ENCODE assay signal across 10 mouse cellular contexts in genomic region chr13:60614154-60614553, GRCm38 (mm10). TPM values are rescaled to one million over a fixed set of nuclear protein-coding genes. Genes with fewer than 3 reads are reported as not detected.
A peak's percentile ranks its signal among the peaks of the same experiment; 100 is the strongest.
DNase-seq lines count a peak whose midpoint lies in the region; ATAC-seq and TF ChIP-seq lines count a peak whose summit lies in the region.
"Had no signal": no experiment of that assay in that cellular context is flagged by ENCODE, and none has a peak within 500 bp of the region (broad histone marks: within the 10 kb centered on the region; RNA-seq: fewer than 3 reads in every experiment).

No protein-coding gene starts in this region.

- H3K36me3 ChIP-seq in stomach, postnatal 0 days (ENCODE audit: control insufficient read depth, insufficient read depth, low read length): no peaks in the 10 kb centered on the region
- H3K36me3 ChIP-seq: heart, embryonic 13.5 days had no signal

- no peak overlapping the region for H3K27ac ChIP-seq in stomach, postnatal 0 days (replicated peaks)
- H3K27ac ChIP-seq: heart, embryonic 13.5 days had no signal

- H3K4me3 ChIP-seq in stomach, postnatal 0 days (ENCODE audit: low read depth, low read length): no peak overlapping the region
- H3K4me3 ChIP-seq: heart, embryonic 13.5 days had no signal

- intact Hi-C loops in left cerebral cortex, postnatal 10 days (cut with DNase I): no loop called here

- no peak for ATAC-seq in stomach, postnatal 0 days (ENCODE audit: low FRiP score, low TSS enrichment)

- 79% methylated on average over 8 of the region's 8 CpGs for WGBS in stomach, postnatal 0 days

- no peak for TF ChIP-seq CTCF in stomach, postnatal 0 days (IDR thresholded peaks at IDR 0.05; ENCODE audit: low read depth)

- H3K9me3 ChIP-seq in stomach, postnatal 0 days (ENCODE audit: control insufficient read depth, low read length): no peaks in the 10 kb centered on the region
- H3K9me3 ChIP-seq: heart, embryonic 13.5 days had no signal

- no peak overlapping the region for H3K4me2 ChIP-seq in stomach, postnatal 0 days (replicated peaks; ENCODE audit: low read depth)
- H3K4me2 ChIP-seq: heart, embryonic 13.5 days had no signal

- DNase-seq in cerebellum, postnatal 10 days: peak; percentile 57 to 79
- no peak for DNase-seq in cerebellum, postnatal 36 days
- peak; percentile 47 for DNase-seq in retina, postnatal 1 day
- no peak for DNase-seq in retina, embryonic 14.5 days (ENCODE audit: low spot score)
- DNase-seq in left cerebral cortex, postnatal 10 days (ENCODE audit: extremely low spot score in 1 of 2, low spot score in 2 of 2): peak; percentile 59 to 81
- no peak for DNase-seq in gastrocnemius, postnatal 10 days
- no peak for DNase-seq in embryo, embryonic 10.5 days (ENCODE audit: low spot score)
- no peak for DNase-seq in stomach, postnatal 0 days (ENCODE audit: low spot score)
- DNase-seq: kidney, adult 18-20 months had no signal

- no peaks in the 10 kb centered on the region for H3K4me1 ChIP-seq in stomach, postnatal 0 days (replicated peaks; ENCODE audit: control insufficient read depth, insufficient read depth)

- no peaks in the 10 kb centered on the region for H3K27me3 ChIP-seq in stomach, postnatal 0 days (ENCODE audit: control insufficient read depth, insufficient read depth, low read length)
- H3K27me3 ChIP-seq: heart, embryonic 13.5 days had no signal

- no peak for TF ChIP-seq EP300 in stomach, postnatal 0 days (optimal IDR thresholded peaks at IDR 0.05)

- H3K9ac ChIP-seq in stomach, postnatal 0 days (ENCODE audit: low read length): no peak overlapping the region
- H3K9ac ChIP-seq: heart, embryonic 13.5 days had no signal

RNA-seq across cellular contexts. Expression of gene Dapk1, which starts 12.4 kb away (rescaled TPM):
- total RNA-seq in left cerebral cortex, postnatal 10 days (2021): 10 to 100 TPM; 81.3 to 85.1 TPM
- 10 to 100 TPM; 25.1 to 29.6 TPM for total RNA-seq in gastrocnemius, postnatal 10 days (2021)
- 4.8 and 5.4 TPM in 2 replicates for polyA plus RNA-seq in stomach, postnatal 0 days (2015; fragmentation: Nextera tagmentation; extraction: Ambion mirVana)

Comparison
In these comparisons a context has a peak if more than half of its experiments do, and no peak if none do; other contexts are left out.
1. DNase-seq: peak in cerebellum, postnatal 10 days (2 of 2), retina, postnatal 1 day (single experiment) and left cerebral cortex, postnatal 10 days (2 of 2); none in cerebellum, postnatal 36 days (0 of 2), retina, embryonic 14.5 days (single experiment), gastrocnemius, postnatal 10 days (single experiment), embryo, embryonic 10.5 days (single experiment) and stomach, postnatal 0 days (single experiment).